Mouse (Mus musculus): ENCODE data around the gene Tas2r144. TPM values are rescaled to one million over a fixed set of nuclear protein-coding genes. Genes with fewer than 3 reads are reported as not detected.

Gene Tas2r144
- polyA plus RNA-seq, 1 experiment from 2014 or later = not detected

- peak; percentile 28 for DNase-seq (ENCODE audit: low spot score)
- Histone ChIP-seq H3K27ac (replicated peaks) (no peak overlapping the region), H3K9me3 (ENCODE audit: control insufficient read depth, low read length) (no peaks in the 10 kb centered on the region), H3K4me3 (ENCODE audit: low read depth, low read length) (no peak overlapping the region), H3K9ac (ENCODE audit: low read length) (no peak overlapping the region), H3K4me2 (replicated peaks; ENCODE audit: low read depth) (no peak overlapping the region), H3K4me1 (replicated peaks; ENCODE audit: control insufficient read depth, insufficient read depth) (no peaks in the 10 kb centered on the region), H3K27me3 (ENCODE audit: control insufficient read depth, insufficient read depth, low read length) (no peaks in the 10 kb centered on the region), H3K36me3 (ENCODE audit: control insufficient read depth, insufficient read depth, low read length) (no peaks in the 10 kb centered on the region)
- TF ChIP-seq EP300 (optimal IDR thresholded peaks at IDR 0.05) (no peak), CTCF (IDR thresholded peaks at IDR 0.05; ENCODE audit: low read depth) (no peak)
- peak; percentile 90 for ATAC-seq (ENCODE audit: low FRiP score, low TSS enrichment)
- WGBS = 65% methylated on average over 4 of the region's 4 CpGs
Observed at GRCm38 (mm10) chr6:42225046-42225445, 9.9 kb downstream of the Tas2r144 start.

DNA sequence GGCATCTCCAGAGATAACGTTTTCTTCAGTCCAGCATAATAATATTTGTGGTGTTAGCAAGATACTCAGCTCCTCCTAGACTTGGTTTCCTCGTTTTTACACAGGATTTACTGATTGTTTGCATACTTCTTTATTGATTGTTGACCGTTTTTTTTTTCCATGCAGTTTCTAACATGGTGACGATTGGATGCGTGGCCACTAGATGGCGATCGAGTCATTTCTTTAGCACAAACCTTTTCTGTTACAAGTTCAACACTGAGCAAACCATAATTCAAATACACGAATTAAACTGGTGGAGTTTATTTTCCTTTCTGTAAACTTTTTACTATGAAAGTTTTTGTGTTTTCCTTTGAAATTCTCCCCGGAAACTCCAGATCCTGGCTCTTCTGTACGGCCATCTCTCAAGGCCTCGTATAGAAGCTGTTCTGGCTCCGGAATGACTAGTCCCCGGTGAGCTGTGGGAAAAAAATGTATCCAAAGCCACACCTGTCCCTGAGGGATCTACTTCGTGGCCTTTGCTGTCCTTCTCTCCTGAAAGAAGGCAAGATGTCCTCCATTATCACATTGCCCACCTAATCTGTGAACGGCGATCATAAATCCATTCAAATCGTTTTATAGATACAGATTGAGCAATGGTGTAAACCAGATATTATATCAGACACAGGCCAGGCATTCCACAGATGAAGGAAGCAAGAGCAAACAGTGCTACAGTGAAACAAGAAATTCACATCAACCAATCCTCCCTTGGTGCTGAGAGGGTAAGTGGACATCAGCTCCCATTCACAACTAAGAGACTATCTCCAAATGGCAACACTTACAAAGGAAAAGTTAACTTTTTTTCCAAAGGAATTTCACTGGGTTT lies 12.3 kb downstream of the Tas2r144 start:
- Histone ChIP-seq H3K9ac (ENCODE audit: low read length) (no peak overlapping the region), H3K9me3 (ENCODE audit: control insufficient read depth, low read length) (no peaks in the 10 kb centered on the region), H3K4me2 (replicated peaks; ENCODE audit: low read depth) (no peak overlapping the region), H3K27me3 (ENCODE audit: control insufficient read depth, insufficient read depth, low read length) (no peaks in the 10 kb centered on the region), H3K4me1 (replicated peaks; ENCODE audit: control insufficient read depth, insufficient read depth) (no peaks in the 10 kb centered on the region), H3K27ac (replicated peaks) (no peak overlapping the region), H3K36me3 (ENCODE audit: control insufficient read depth, insufficient read depth, low read length) (no peaks in the 10 kb centered on the region), H3K4me3 (ENCODE audit: low read depth, low read length) (no peak overlapping the region)
- ATAC-seq (ENCODE audit: low FRiP score, low TSS enrichment) (no peak), DNase-seq (ENCODE audit: low spot score) (peak; percentile 74)
- TF ChIP-seq EP300 (optimal IDR thresholded peaks at IDR 0.05) (no peak), CTCF (IDR thresholded peaks at IDR 0.05; ENCODE audit: low read depth) (peak; percentile 88)
- 21% methylated on average over 17 of the region's 17 CpGs for WGBS

DNA sequence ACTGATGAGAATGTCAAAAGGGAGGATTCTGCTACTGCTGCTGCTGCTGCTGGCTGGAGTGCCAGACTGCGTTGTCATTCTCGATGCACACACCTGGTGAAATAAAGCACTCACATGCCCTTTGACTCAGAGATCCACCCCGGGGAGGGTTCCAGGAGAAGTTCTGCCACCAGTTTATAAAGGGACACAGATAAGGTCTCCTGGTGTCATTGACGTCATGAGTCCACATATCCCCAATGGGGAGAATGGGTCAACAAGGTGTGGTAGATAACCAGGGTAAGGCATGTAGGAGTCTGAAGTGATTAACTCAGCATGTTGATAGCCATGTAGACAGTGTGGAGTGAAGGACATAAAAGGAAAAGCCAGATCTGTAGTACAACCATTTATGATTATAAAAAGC lies 14.5 kb downstream of the Tas2r144 start:
- peak; percentile 91 for ATAC-seq (ENCODE audit: low FRiP score, low TSS enrichment)
- Histone ChIP-seq H3K36me3 (ENCODE audit: control insufficient read depth, insufficient read depth, low read length) (no peaks in the 10 kb centered on the region), H3K4me3 (ENCODE audit: low read depth, low read length) (no peak overlapping the region), H3K27ac (replicated peaks) (no peak overlapping the region), H3K4me1 (replicated peaks; ENCODE audit: control insufficient read depth, insufficient read depth) (no peaks in the 10 kb centered on the region), H3K9me3 (ENCODE audit: control insufficient read depth, low read length) (no peaks in the 10 kb centered on the region), H3K27me3 (ENCODE audit: control insufficient read depth, insufficient read depth, low read length) (no peaks in the 10 kb centered on the region), H3K4me2 (replicated peaks; ENCODE audit: low read depth) (no peak overlapping the region), H3K9ac (ENCODE audit: low read length) (no peak overlapping the region)
- WGBS = 54% methylated on average over 4 of the region's 4 CpGs
- no peak for TF ChIP-seq CTCF (IDR thresholded peaks at IDR 0.05; ENCODE audit: low read depth)
- no peak for TF ChIP-seq EP300 (optimal IDR thresholded peaks at IDR 0.05)
- peak; percentile 50 for DNase-seq (ENCODE audit: low spot score)

- no peak for DNase-seq (ENCODE audit: low spot score)
- WGBS = 78% methylated on average over 3 of the region's 3 CpGs
Observed at GRCm38 (mm10) chr6:42231191-42231590, 16.1 kb downstream of the Tas2r144 start.

GRCm38 (mm10) chr6:42237276-42237805 lies 22.2 kb downstream of the Tas2r144 start:
- no peak overlapping the region for H3K9ac ChIP-seq (ENCODE audit: low read length)
- H3K4me1 ChIP-seq (replicated peaks; ENCODE audit: control insufficient read depth, insufficient read depth) = no peaks in the 10 kb centered on the region
- H3K36me3 ChIP-seq (ENCODE audit: control insufficient read depth, insufficient read depth, low read length) = no peaks in the 10 kb centered on the region
- DNase-seq (ENCODE audit: low spot score) = no peak
- TF ChIP-seq CTCF (IDR thresholded peaks at IDR 0.05; ENCODE audit: low read depth) = no peak
- TF ChIP-seq EP300 (optimal IDR thresholded peaks at IDR 0.05) = no peak
- no peak for ATAC-seq (ENCODE audit: low FRiP score, low TSS enrichment)
- H3K9me3 ChIP-seq (ENCODE audit: control insufficient read depth, low read length) = no peaks in the 10 kb centered on the region
- H3K27ac ChIP-seq (replicated peaks) = no peak overlapping the region
- no peak overlapping the region for H3K4me3 ChIP-seq (ENCODE audit: low read depth, low read length)
- H3K27me3 ChIP-seq (ENCODE audit: control insufficient read depth, insufficient read depth, low read length) = no peaks in the 10 kb centered on the region
- WGBS = 33% methylated on average over 6 of the region's 6 CpGs
- no peak overlapping the region for H3K4me2 ChIP-seq (replicated peaks; ENCODE audit: low read depth)

More at GRCm38 (mm10) chr6:42231191-42231590, 16.1 kb downstream of the Tas2r144 start:
- no peak overlapping the region for H3K4me3 ChIP-seq (ENCODE audit: low read depth, low read length)
- H3K9ac ChIP-seq (ENCODE audit: low read length) = no peak overlapping the region
- H3K4me2 ChIP-seq (replicated peaks; ENCODE audit: low read depth) = no peak overlapping the region
- H3K4me1 ChIP-seq (replicated peaks; ENCODE audit: control insufficient read depth, insufficient read depth) = no peaks in the 10 kb centered on the region
- no peaks in the 10 kb centered on the region for H3K36me3 ChIP-seq (ENCODE audit: control insufficient read depth, insufficient read depth, low read length)
- no peak overlapping the region for H3K27ac ChIP-seq (replicated peaks)
- no peaks in the 10 kb centered on the region for H3K27me3 ChIP-seq (ENCODE audit: control insufficient read depth, insufficient read depth, low read length)
- no peak for TF ChIP-seq CTCF (IDR thresholded peaks at IDR 0.05; ENCODE audit: low read depth)
- TF ChIP-seq EP300 (optimal IDR thresholded peaks at IDR 0.05) = no peak
- H3K9me3 ChIP-seq (ENCODE audit: control insufficient read depth, low read length) = no peaks in the 10 kb centered on the region
- ATAC-seq (ENCODE audit: low FRiP score, low TSS enrichment) = no peak
